Mouse (Mus musculus) gastrocnemius, postnatal 36 days (tissue): Measurements from ENCODE around the gene Cdhr3. TPM values are rescaled to one million over a fixed set of nuclear protein-coding genes. Genes with fewer than 3 reads are reported as not detected.
"Not testable (repeated sequence)": the region's sequence is repeated elsewhere in the genome, so short reads cannot be mapped to it uniquely, and the experiment has no call there.

Experiments used
- DNase-seq, 2 experiments: peaks; one replicate each; pipeline ENCODE4 v3.0.0; 2022
- intact Hi-C: fragments of 180-260 bp; cut with DNase I; formaldehyde crosslinking; loops from one replicate; pipeline ENCODE4 v1.15.1; 2025
- total RNA-seq, 2 experiments: library from RNA; stranded (reverse); gene quantifications; 2 replicates each; pipeline ENCODE4 v1.2.3; 2021

Cdhr3 gene
- total RNA-seq, 2 experiments from 2014 or later, result 0.52 to 0.84 TPM

DNA sequence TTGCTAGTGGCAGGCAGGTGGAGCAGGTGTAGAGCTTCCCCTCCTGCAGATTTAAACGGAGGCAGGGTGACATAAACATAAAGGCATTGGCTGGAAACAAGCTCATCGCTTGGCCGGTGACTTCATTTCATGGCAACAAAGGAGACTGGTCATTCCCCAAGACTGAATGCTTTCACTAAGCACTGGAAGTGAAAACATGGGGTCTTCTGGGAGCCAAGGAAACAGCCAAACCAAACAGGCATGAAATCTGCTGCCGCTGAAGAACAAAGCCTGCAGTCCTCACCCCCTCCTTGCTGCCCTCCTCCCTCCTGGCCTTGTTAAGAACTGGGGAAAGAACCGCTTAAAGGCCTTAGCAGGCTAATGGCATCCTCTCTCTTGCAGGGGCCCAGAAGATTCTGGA, 6.5 kb downstream of the Cdhr3 start:
- intact Hi-C loops, result no loop called here

DNA sequence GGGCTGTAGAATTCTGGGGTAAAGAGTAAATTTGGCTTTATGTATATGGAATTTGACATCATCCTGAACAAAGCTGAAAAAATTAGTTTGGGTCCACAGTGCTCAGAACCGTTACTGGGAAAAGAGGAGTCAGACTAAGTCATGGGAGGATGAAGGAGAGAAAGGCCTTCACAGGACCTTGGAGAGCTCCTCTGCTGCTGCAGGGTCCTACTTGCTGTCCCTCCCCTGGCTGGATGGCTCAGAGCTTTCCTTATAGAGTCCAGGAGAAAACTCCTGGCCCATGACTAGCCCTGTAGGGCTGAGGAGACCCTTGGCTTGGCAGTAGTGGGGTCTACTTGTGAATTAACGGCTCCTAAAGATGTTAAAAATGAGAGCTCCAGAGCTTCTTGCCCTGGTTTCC, 8.0 kb downstream of the Cdhr3 start:
- no peak for DNase-seq
- intact Hi-C loops, result no loop called here

More for the DNA sequence above, 6.5 kb downstream of the Cdhr3 start:
- no peak for DNase-seq

DNA sequence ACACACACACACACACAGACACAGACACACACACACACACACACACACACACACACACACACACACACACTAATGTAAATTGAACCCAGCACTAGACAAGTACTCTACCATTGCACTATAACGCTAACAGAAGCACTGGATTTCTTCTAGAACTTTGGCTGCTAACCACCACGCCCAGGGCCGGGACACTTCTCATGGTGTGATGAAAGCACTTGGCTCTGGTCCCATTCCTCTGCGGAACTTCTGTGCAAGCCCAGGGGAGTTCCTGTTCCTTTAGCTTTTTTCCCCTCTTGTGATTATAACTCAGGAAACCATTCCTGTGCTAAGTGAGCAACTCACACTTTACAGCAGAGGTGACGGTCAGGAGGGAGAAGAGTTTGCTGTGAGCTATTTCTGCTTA, 9.3 kb downstream of the Cdhr3 start:
- peak in 1 of 2 experiments; percentile 33 for DNase-seq
- intact Hi-C loops, result no loop called here

DNA sequence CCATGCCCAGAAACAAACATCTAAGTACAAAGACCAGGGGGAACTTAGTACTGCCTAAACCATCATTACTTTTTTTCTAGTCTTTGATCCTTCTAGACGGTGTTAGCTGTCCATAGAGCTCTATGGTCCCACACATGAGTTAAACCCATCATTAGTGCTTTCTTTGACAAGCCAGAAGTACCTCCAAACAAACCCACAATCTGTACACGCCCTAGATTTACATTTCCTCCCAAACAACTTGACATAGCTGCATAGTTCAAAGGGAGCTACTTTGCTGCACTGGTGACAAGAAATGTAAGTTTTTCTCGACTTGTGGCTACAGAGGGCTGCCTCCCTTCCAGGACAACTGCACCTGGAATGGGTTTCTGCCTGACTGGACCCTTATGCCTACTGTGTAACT, 16.4 kb downstream of the Cdhr3 start:
- intact Hi-C loops, result no loop called here
- no peak for DNase-seq

DNA sequence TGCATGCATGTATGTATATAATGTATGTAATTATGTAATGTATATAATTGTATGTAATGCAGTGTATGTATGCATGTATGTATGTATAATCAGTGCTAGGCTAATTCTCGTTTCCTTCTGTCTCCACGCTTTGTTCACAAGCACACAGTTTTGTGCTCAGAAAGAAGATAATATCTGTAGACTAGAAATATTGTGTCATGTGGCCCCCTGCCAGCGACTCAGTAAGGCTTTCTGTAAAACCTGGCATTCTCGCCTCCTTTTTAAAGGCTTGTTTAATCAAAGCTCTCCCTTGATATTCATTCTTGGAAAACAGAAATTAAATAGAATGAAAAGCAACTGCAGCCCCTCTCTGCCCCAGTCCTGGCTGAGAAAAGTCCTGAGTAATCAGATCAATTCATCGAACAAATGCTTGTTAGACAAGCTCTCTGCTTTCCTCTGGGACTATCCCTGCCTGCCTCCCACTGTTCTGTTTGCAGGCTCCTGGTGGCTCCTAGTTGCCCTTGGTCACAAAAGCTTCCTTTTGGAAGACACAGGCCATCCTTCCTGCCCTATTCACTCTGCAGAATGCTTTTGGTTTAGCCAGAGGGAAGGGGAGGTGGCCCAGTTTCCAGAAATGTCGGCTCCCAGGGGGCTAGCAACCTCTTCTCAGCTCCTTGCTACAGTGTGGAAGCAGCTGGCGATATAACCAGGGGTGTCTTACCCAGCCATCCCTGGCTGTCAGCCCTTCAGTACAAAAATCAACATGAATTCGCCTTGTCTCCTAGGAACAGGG, 20.6 kb downstream of the Cdhr3 start:
- intact Hi-C loops, result no loop called here

DNA sequence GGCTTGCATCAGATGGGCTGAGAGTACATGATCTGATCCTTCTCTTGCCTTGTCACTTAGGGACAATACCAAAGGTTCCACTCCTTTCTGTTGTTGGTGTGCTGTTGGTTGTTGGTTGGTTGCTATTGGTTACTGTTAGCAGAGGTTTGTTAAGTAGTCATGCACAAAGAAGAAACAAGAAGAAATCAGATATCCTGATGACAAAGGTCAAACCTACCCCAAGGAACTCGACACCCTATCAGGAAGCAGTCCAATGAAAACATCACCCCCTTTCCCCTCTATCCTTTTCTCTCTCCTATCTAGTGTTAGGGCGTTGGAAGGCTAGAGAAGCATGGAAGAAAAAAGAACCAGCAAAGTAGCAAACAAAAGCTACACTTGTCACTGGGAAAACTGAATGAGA, 23.7 kb downstream of the Cdhr3 start:
- DNase-seq, result no peak
- intact Hi-C loops, result loop anchor here (5.0 kb wide), 1 partner anchor 38 kb away; no protein-coding TSS in a partner anchor

More for the DNA sequence above, 20.6 kb downstream of the Cdhr3 start:
- DNase-seq, result no peak

DNA sequence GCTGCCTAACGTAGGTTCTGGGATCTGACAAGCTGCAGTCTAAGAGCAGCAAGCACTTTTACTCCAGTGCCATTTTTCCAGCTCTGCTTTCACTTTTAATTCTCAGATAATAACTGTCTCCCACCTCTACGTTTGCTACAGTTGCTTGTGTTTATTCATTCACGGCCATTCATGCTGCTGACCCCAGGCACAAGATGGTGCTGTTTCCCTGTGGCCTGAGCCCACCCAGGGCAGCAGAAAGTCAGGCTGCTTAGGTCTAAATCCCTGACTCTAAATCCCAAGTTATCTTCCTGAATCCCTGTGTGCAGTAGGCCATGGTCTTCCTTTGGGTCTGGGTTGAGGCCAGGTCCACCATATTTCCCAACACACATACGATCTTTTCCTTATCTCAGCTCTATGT, 26.3 kb downstream of the Cdhr3 start:
- no peak for DNase-seq
- intact Hi-C loops, result loop anchor here (5.0 kb wide), 1 partner anchor 41 kb away; no protein-coding TSS in a partner anchor

DNA sequence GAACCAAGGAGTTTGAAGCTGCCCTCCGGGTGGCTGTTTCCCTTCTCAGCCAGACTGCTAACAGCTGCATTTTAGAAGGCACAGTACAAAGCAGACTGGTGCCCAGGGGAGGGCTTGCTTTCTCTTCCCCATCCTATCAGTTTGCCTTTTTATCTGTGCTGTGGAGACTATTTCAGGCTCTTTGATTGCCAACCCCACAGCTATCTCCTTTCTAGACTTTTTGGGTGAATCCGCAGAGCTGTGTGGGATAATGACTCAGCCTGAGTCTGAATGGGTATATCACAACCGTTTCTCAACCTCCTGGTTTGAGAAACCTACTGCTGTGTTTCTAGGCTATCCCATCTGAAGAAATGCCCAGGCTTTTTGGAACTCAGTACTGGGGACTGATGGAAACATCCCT, 27.5 kb downstream of the Cdhr3 start:
- intact Hi-C loops, result loop anchor here (5.0 kb wide), 1 partner anchor 42 kb away; no protein-coding TSS in a partner anchor

DNA sequence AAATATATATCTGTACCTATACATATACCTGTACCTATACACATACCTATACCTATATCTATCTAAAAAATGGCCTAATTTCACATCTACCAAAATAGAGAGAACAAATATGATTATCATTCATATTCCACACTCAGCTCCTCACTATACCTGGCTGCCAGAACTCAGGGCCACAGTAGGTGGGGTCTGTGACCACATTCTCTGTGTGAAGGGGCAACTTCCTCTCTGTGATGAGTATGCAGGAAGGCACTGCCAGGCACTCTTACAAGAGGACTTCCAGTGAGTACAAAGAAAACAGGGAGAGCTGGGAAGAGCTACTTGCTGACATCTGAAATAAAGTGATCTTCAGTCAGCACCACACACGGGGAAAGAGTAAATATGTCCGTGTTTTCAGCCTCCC, 28.4 kb downstream of the Cdhr3 start:
- intact Hi-C loops, result no loop called here
- DNase-seq, result no peak

More for the DNA sequence above, 27.5 kb downstream of the Cdhr3 start:
- DNase-seq, result no peak

DNA sequence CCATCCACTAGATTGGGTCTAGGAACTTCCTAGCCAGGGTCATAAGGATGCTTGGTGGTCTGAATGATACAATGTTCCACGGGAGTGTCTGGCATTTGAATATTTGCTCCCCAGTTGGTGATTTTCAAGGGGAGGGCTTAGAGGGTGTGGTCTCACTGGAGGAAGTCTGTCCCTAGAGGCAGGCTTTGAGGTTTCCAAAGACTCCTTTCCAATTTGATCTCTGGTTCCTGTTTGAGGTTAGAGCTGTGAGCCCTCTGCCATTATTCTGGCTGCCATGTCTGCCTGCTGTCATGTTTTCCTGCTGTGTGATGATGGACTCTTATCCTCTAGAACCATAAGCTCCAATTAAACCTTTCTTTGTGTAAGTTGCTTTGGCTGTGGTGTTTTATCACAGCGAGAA, 29.4 kb downstream of the Cdhr3 start:
- intact Hi-C loops, result no loop called here
- DNase-seq, result no peak

DNA sequence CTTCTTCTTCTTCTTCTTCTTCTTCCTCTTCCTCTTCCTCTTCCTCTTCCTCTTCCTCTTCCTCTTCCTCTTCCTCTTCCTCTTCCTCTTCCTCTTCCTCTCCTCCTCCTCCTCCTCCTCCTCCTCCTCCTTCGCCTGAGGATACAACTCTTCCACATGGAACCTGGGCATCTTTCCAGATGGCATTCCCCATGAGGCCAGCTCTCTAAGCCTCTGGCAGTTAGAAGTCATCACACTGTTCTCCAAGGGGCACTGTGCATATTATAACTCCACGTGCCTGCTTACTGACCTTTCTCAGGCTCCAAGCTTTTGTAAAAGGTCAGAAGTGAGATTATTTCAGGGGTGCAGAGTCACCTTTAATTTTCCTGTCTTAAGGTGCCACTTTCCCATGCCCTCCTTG, 30.3 kb downstream of the Cdhr3 start:
- intact Hi-C loops, result not testable (repeated sequence)
- DNase-seq, result peak in 1 of 2 experiments; percentile 29

DNA sequence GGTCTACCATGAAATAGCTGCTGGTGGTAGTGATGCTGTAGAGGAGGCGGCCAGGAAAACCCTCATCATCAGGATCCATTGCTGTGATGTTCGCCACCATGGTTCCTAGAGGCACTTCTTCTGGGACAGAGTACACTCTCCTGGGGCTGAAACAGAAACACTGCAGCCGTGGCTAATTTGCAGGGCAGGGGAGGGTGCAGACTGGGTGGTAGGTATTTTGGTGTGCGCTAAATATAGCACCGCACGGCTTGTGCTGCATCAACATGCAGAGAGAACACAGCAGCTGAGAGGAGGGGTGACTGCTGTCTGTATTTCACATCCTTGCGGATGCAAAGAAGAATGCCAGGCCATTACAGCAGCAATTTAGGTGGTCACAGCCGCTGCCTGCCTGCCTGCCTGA, 31.0 kb downstream of the Cdhr3 start:
- peak in 1 of 2 experiments; percentile 28 for DNase-seq
- intact Hi-C loops, result no loop called here

DNA sequence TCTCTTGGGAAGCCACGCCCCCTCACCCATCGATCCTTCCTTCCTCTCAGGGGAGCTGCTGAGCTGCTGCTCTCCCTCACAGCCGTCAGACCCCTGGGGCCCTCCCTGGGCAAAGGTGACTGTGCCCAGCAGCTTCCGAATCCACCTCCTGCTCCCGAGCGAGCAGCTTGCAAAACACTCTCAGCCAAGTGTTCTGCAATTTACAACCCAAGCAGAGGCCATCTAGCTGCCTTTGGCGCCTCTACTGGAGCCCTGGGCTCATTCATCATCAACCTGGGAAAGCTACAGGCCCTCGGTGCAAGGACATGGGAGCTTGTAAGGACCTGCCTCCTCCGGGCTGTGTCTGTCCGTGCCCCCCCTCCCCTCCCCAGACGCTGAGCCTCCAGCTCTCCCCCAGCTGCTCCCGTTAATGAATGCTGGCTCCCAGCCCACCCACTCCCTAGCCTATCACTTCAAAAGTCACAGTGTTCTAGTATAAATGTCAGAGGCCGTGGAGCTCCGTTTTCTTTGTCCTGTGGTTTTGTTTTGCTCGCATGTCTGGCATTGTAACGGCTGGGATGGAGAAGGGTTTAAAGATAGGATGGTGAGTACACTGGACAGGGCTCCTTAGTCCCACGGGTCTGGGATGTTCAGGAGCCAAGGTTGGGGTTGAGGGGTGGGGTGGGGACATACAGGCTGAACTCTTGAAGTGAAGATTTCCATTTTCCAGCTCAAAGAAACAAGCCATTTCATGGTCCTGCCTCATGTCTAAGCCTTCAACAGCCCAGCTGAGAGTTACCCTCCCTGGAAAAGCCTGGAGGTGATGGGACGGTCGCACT, 35.2 kb downstream of the Cdhr3 start:
- peak in 1 of 2 experiments; percentile 16 for DNase-seq
- intact Hi-C loops, result no loop called here

DNA sequence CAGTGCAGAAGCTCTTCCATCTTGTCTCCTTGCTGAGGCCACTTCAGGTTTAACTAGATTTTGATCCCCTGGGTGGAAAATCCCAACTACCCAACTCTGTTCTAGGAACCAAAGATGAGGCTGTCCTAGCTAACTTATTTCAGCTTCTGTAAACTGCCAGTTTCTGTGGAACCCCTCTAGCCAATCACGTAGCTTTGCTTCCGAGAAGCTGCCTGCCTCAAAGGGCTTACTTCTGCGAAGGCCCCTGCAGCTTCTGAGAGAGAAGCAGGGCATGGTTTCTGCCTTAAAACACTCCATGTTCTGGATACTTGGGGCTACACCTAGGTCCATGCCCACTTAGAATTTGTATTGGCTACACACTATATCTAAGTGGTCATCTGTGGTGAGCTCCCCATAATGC, 36.1 kb downstream of the Cdhr3 start:
- intact Hi-C loops, result no loop called here
- no peak for DNase-seq

DNA sequence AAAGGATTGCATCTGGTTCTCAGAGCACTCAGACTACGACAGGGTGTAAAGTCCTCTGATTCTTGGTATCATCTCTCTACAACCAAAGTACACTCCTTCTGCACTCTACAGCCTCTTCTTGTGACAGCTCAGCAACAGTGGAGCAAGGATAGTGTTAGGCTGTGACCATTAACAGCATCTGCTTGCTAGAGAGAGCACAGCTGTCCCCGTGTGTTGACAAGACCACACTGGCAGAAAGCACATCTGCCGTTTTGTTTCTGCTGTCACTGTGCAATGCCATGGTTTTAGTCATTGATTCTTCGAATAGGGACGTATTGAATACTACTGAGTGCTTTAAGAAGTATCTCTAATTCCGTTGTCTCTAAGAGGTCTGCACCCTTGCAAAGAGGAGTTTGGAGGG, 36.6 kb downstream of the Cdhr3 start:
- no peak for DNase-seq
- intact Hi-C loops, result no loop called here

DNA sequence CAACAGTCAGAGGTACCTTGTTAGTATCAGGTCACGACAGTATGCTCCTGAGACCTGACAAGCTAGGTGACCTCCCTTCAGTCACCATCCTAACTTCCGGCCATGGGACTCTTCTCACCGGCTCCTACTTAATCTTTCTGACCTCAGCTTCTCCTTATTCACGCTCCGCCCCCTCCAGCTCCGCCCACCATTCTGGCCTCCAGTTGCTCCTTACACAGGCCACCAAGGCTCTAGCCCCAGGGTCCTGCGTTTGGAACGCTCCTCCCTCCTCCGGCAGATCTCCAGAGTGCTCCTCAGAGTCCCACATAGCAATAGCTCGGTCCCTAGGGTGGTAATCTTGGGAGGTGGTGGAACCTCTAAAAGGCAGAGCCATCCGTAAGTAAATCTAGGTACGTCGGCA, 38.9 kb downstream of the Cdhr3 start:
- intact Hi-C loops, result no loop called here
- DNase-seq, result no peak

DNA sequence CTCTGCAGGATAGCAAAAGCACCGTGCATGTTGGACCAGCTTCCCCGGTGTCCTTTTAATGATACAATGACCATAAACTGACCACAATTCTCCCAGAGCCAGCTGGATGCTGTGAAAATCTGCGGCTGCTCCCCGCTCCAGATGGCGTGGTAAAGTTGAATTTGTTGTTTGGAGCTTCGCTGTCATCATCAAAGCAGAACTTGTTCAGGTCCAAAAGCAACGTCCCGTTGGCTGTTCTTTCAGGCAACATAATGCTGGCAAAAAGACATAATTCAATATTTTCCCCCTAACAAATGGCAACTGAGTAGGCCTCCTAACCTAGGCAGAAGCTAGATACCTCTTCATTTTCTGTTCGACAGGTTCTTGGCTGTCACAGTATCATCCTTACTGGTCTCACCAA, 39.4 kb downstream of the Cdhr3 start:
- intact Hi-C loops, result no loop called here

DNA sequence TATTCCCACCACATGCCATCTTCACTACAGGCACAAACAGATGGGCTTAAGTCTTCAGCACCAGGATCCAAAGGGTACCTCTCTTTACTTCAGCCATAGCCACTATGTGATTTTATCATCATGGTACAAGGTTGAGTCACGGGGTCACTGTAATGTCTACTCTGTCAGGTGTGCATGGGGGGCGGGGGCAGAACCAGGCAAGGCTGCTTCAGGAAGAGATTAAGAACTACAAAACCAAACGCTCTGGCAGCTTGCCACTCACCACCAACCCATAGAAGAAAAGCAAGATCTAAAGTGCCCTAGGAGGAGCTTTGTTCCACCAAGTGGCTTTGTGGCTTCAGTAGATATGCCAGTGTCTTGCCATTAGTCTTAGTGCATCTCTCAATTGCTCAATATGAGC, 44.3 kb downstream of the Cdhr3 start:
- intact Hi-C loops, result no loop called here
- DNase-seq, result no peak

More for the DNA sequence above, 39.4 kb downstream of the Cdhr3 start:
- DNase-seq, result no peak

DNA sequence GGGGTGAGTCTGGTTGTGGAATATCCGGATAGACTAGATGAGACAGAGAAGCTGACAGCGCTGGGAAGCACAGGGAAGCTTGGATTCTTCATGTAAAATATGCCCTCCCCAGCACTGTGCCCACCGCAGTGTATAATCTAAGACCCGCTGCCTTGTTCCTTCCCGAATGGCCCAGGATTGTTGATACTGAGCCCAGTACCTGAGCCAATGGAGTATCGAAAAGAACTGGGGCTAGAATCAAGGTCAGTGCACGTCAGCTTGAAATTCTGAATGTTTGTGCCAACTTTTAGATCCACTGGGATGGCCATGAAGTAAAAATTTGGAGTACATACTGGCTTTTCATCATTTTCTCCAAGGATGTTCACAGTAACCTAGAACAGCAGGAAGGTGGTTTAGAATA, 46.2 kb downstream of the Cdhr3 start:
- intact Hi-C loops, result no loop called here
- DNase-seq, result no peak

DNA sequence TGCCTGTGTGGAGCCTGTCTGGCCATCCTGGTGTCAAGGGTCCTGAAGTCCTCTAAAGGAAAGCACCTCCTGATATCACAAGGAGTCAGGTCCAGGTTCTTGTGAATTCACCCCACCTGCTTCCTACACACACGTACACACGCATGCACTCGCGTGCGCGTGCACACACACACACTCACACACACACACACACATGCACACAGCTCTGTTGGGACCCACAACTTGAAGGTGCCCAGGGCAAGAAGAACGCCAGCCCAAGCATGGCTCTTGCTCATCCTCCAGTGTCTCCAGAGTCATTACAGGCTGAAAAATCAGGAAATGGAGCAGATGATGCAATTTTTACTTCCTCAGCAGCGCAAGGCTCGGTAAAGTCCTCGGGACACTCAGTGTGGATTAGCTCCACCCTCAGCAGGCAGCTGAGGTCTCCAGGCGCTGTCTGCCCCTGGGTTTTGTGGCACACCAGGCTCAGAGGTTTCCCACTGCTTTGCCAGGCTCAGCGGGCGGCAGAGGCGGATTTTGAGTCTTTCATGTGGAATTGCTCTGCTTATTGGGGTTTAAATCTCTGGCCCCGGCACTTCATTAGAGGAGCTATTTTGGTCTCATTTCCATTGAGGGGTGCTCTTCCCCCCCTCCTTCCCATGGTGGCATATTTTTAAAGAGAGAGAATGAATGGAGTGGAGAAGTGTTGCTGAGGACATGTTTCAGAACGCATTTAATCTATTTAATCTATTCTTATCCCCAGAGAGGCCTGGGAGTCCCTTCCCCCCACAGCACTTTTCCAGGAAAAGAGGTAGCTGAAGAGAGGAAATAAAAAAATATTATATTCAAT, 46.9 kb downstream of the Cdhr3 start:
- no peak for DNase-seq

DNA sequence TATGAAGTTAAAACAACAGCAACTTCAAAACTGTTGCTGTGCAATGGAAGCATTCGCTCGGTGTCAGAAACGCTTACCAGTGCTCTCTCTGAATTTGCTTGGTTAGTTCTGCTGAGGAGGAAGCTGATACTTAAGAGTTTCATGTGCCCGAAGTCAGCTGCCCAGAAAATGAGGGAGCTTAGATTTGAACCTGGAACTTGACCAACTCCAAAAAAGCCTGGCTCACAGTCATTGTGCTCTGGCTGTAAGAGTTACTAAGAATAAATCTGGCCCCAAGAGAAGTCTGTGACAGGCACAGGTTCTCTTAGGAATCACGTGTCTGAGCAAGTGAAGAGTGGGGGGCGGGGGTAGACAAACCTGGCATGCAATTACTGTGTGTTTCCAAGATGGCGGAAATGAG, 51.2 kb downstream of the Cdhr3 start:
- intact Hi-C loops, result no loop called here
- no peak for DNase-seq

More for the DNA sequence above, 46.9 kb downstream of the Cdhr3 start:
- intact Hi-C loops, result no loop called here
